Mouse (Mus musculus) hindbrain, postnatal 0 days (tissue): ENCODE results near the gene Gm11027. TPM values are rescaled to one million over a fixed set of nuclear protein-coding genes. Genes with fewer than 3 reads are reported as not detected.
"Not testable (repeated sequence)": the region's sequence is repeated elsewhere in the genome, so short reads cannot be mapped to it uniquely, and the experiment has no call there.

Source experiments
- ATAC-seq: fragments of 200-750 bp; cut with Nextera tagmentation; 2 replicates; pipeline ENCODE4 v1.8.0; 2017; ENCODE audit warnings: mild to moderate bottlenecking, moderate TSS enrichment, moderate library complexity
- DNase-seq: peaks from one replicate; pipeline ENCODE4 v3.0.0-alpha.2; 2015; ENCODE audit warnings: low spot score
- H3K27ac ChIP-seq: fragments of 300-500 bp; sonication (generic); 2 replicates; pipeline ENCODE4 v1.5.1; 2014; ENCODE audit warnings: mild to moderate bottlenecking
- H3K27me3 ChIP-seq: fragments of 300-500 bp; sonication (generic); 2 replicates; pipeline ENCODE4 v1.6.1; 2014; ENCODE audit warnings: low read length, mixed read lengths; ENCODE audit not compliant: insufficient read depth
- H3K36me3 ChIP-seq: fragments of 300-500 bp; sonication (generic); 2 replicates; pipeline ENCODE4 v1.6.1; 2014; ENCODE audit warnings: low read length, mixed read lengths; ENCODE audit not compliant: insufficient read depth
- H3K4me1 ChIP-seq: fragments of 300-500 bp; sonication (generic); 2 replicates; pipeline ENCODE4 v1.6.1; 2014; ENCODE audit warnings: antibody characterized with exemption, low read length, mixed read lengths; ENCODE audit not compliant: insufficient read depth
- H3K4me2 ChIP-seq: fragments of 300-500 bp; sonication (generic); 2 replicates; pipeline ENCODE4 v1.6.1; 2014; ENCODE audit warnings: low read depth, mild to moderate bottlenecking, low read length, moderate library complexity, mixed read lengths
- H3K4me3 ChIP-seq: fragments of 300-500 bp; sonication (generic); 2 replicates; pipeline ENCODE4 v1.5.1; 2014; ENCODE audit warnings: low read length
- H3K9ac ChIP-seq: fragments of 300-500 bp; sonication (generic); replicated peaks from 2 replicates; pipeline ENCODE4 v1.6.1; 2014; ENCODE audit warnings: mild to moderate bottlenecking, low read length, moderate library complexity, mixed read lengths
- H3K9me3 ChIP-seq: fragments of 300-500 bp; sonication (generic); 2 replicates; pipeline ENCODE4 v1.6.1; 2016; ENCODE audit warnings: low read length, mixed read lengths
- CTCF ChIP-seq: IDR thresholded peaks from 2 replicates; pipeline ENCODE4 v1.5.1; 2016; ENCODE audit warnings: antibody characterized with exemption, control low read depth, low read depth
- WGBS: fragments of 180-500 bp; shearing (Covaris S2); extraction: QIAGEN DNeasy Blood & Tissue Kit; methylation state at CpG from one replicate; pipeline ENCODE4 v1.1.7; 2014; 5-methylcytosine and 5-hydroxymethylcytosine counted together
- polyA plus RNA-seq: library from polyadenylated mRNA; unstranded; fragments of >200 nt; fragmentation: Nextera tagmentation; extraction: Ambion mirVana; gene quantifications from 2 replicates; pipeline ENCODE4 v1.2.1, GENCODE M21; 2015
- total RNA-seq: library from RNA; depleted of rRNA; stranded (reverse); fragments of >200 nt; gene quantifications from 2 replicates; pipeline ENCODE4 v1.2.3, GENCODE M21; 2014; rRNA removed

The Gm11027 gene
- not detected in 2 replicates for total RNA-seq
- polyA plus RNA-seq, result not detected in 2 replicates

- DNase-seq, H3K4me2 ChIP-seq, ATAC-seq, H3K4me1 ChIP-seq, H3K9ac ChIP-seq, H3K9me3 ChIP-seq, H3K27me3 ChIP-seq, H3K4me3 ChIP-seq, H3K36me3 ChIP-seq, H3K27ac ChIP-seq: not testable (repeated sequence)
- WGBS, result 85% methylated on average over 2 of the region's 2 CpGs
Measured at GRCm38 (mm10) chr12:116275086-116275485, at the start of gene Gm11027. TSS of gene Gm11027 (plus strand) at chr12:116275386.

GRCm38 (mm10) chr12:116226289-116227057, 48.7 kb upstream of the Gm11027 start:
- H3K4me1 ChIP-seq, result no peaks in the 10 kb centered on the region
- H3K9me3 ChIP-seq, result no peaks in the 10 kb centered on the region
- TF ChIP-seq CTCF, result no peak
- ATAC-seq (no peak), DNase-seq (no peak)
- H3K27me3 ChIP-seq, result no peaks in the 10 kb centered on the region
- H3K36me3 ChIP-seq, result peaks cover 29% of the 10 kb centered on the region
- H3K9ac ChIP-seq, result no peak overlapping the region
- H3K4me2 ChIP-seq, result no peak overlapping the region
- no peak overlapping the region for H3K4me3 ChIP-seq
- no peak overlapping the region for H3K27ac ChIP-seq
- 89% methylated on average over 10 of the region's 10 CpGs for WGBS

DNA sequence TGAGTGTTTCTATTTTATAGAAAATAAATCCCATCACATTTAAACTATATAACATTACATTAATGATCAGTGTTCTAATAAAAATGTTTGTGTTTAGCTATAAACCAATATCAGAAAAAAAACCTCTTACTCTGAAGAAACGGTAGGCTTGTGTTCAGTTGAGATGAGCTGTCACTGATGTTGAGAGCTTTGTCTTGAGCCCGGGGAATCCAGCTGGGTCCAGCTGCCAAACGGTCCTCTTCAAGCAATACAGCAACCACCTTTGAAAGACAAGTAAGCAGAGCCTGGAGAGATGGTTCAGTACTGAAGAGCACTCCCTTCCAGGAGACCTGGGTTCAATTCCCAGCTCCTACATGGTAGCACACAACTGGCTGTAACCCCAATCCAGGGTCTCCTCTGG, 45.7 kb upstream of the Gm11027 start:
- 73% methylated on average over 3 of the region's 3 CpGs for WGBS
- no peaks in the 10 kb centered on the region for H3K4me1 ChIP-seq
- DNase-seq (no peak), ATAC-seq (no peak)
- H3K9ac ChIP-seq, result no peak overlapping the region
- H3K27me3 ChIP-seq, result no peaks in the 10 kb centered on the region
- H3K4me3 ChIP-seq, result no peak overlapping the region
- no peaks in the 10 kb centered on the region for H3K9me3 ChIP-seq
- H3K4me2 ChIP-seq, result no peak overlapping the region
- no peak overlapping the region for H3K27ac ChIP-seq
- H3K36me3 ChIP-seq, result peaks cover 15% of the 10 kb centered on the region
- no peak for TF ChIP-seq CTCF

DNA sequence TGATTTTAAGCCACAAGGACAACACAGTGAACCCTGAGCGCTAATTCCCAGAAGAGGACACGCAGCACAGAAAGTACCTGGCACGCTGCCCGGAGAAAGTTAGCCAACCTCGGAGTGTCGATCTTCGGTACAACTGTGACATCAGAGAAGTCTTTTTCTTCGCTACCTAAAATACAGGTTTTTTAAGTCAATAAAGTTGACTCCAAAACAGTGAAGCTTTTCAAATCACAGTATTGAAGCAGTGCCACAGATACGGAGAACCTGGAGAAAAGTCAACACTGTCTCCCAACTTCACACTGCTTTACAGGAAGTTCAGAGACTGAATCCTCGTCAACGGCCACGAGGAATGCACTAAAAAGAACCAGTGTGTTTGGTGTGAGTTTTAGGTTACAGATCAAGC, 43.6 kb upstream of the Gm11027 start:
- WGBS, result 61% methylated on average over 12 of the region's 12 CpGs
- Histone ChIP-seq H3K9me3 (no peaks in the 10 kb centered on the region), H3K4me2 (no peak overlapping the region), H3K27ac (no peak overlapping the region), H3K4me1 (no peaks in the 10 kb centered on the region), H3K4me3 (no peak overlapping the region), H3K9ac (no peak overlapping the region), H3K36me3 (no peaks in the 10 kb centered on the region), H3K27me3 (no peaks in the 10 kb centered on the region)
- no peak for TF ChIP-seq CTCF
- DNase-seq, result peak; percentile 53
- ATAC-seq, result no peak

DNA sequence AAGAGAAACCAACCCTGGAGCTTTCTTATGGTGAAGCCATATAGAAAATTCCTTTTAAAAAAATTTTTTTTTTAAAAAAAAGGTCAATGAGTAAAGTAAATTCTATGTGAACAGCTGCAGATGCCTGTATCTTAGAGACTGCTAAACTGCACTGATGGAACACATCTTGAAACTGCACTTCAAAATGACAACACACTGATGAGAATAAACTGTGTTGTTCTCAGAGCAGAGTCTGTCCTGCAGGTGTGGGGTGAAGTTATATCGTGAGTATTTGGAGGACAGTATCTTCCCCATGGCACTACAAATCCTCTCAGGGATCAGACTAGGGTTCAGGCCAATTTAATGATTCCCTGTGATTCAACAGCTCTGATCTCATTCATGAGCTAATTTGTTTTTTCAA, 43.1 kb upstream of the Gm11027 start:
- WGBS, result 89% methylated on average over 1 of the region's 1 CpGs
- H3K27me3 ChIP-seq, result no peaks in the 10 kb centered on the region
- H3K4me1 ChIP-seq, result no peaks in the 10 kb centered on the region
- H3K27ac ChIP-seq, result no peak overlapping the region
- no peak overlapping the region for H3K9ac ChIP-seq
- H3K36me3 ChIP-seq, result no peaks in the 10 kb centered on the region
- H3K4me3 ChIP-seq, result no peak overlapping the region
- no peaks in the 10 kb centered on the region for H3K9me3 ChIP-seq
- no peak for TF ChIP-seq CTCF
- DNase-seq (no peak), ATAC-seq (no peak)
- H3K4me2 ChIP-seq, result no peak overlapping the region

DNA sequence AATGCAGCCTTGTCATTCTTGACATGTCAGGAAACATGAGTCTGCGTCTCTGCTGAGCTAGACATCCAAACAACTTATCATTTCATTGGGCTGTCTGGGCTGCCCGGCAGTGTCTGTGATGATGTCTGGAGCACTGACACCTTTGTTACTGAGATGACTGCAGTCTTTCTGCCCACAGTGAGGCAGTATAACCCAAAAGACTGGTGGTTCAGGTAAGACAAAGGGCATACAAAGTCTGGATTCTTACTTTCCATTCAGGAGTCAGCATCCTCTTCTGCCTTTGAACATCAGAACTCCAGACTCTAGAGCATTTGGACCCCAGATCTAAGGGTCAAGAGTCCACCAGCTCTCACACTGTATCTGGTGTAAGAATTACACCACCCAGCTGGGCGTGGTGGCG, 39.8 kb upstream of the Gm11027 start:
- no peak overlapping the region for H3K4me3 ChIP-seq
- H3K27me3 ChIP-seq, result no peaks in the 10 kb centered on the region
- no peak for ATAC-seq
- peak; percentile 42; the same call in 1 of the 2 replicates for TF ChIP-seq CTCF
- H3K4me1 ChIP-seq, result no peaks in the 10 kb centered on the region
- DNase-seq, result no peak
- H3K27ac ChIP-seq, result no peak overlapping the region
- no peak overlapping the region for H3K4me2 ChIP-seq
- no peak overlapping the region for H3K9ac ChIP-seq
- no peaks in the 10 kb centered on the region for H3K36me3 ChIP-seq
- no peaks in the 10 kb centered on the region for H3K9me3 ChIP-seq
- 84% methylated on average over 4 of the region's 4 CpGs for whole genome bisulfite sequencing

DNA sequence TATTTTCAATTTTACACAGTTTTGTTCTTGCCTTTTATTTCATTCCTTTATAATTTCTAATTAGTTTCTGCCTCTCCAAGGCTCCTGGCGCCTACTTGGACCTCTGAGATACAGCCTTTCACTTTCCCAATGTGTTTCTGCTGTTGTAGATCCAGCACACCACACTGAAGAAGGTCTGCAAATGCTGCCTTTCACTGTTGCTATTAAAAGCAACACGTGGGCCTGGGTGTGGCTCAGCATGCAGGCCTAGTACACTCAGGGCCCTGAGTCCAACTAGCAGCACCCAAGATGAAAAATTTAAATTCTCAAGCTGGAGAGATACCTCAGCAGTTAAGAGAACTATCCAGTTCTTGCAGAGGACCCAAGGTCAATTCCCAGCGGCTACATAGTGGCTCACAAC, 38.5 kb upstream of the Gm11027 start:
- no peak overlapping the region for H3K4me2 ChIP-seq
- H3K27me3 ChIP-seq, result no peaks in the 10 kb centered on the region
- no peak overlapping the region for H3K9ac ChIP-seq
- ATAC-seq, result no peak
- no peak for DNase-seq
- H3K4me3 ChIP-seq, result no peak overlapping the region
- peaks cover 9% of the 10 kb centered on the region; the same call in 1 of the 2 replicates for H3K36me3 ChIP-seq
- no peaks in the 10 kb centered on the region for H3K9me3 ChIP-seq
- no peaks in the 10 kb centered on the region for H3K4me1 ChIP-seq
- 88% methylated on average over 3 of the region's 3 CpGs for WGBS
- TF ChIP-seq CTCF, result no peak
- no peak overlapping the region for H3K27ac ChIP-seq
